Mouse (Mus musculus): Measurements from ENCODE around the gene Chkb. TPM values are rescaled to one million over a fixed set of nuclear protein-coding genes. Genes with fewer than 3 reads are reported as not detected.

Chkb gene
- polyA plus RNA-seq, 1 experiment from 2014 or later, result 50.1 TPM

- no peaks in the 10 kb centered on the region for H3K9me3 ChIP-seq (ENCODE audit: control insufficient read depth, low read length)
- no peak for DNase-seq (ENCODE audit: low spot score)
- WGBS, result 95% methylated on average over 19 of the region's 19 CpGs
- no peaks in the 10 kb centered on the region for H3K36me3 ChIP-seq (ENCODE audit: control insufficient read depth, insufficient read depth, low read length)
- H3K4me1 ChIP-seq (ENCODE audit: control insufficient read depth, insufficient read depth, low read length), result peaks cover 4% of the 10 kb centered on the region; the same call in 1 of the 2 replicates
- ATAC-seq (ENCODE audit: insufficient number of reproducible peaks, low FRiP score, low TSS enrichment, low read depth), result no peak
- no peaks in the 10 kb centered on the region for H3K27me3 ChIP-seq (ENCODE audit: control insufficient read depth, insufficient read depth, low read length)
- H3K4me3 ChIP-seq (ENCODE audit: low read depth, low read length), result no peak overlapping the region
- H3K27ac ChIP-seq (replicated peaks; ENCODE audit: low read depth, low read length), result no peak overlapping the region
- H3K9ac ChIP-seq (ENCODE audit: low read length), result no peak overlapping the region
- no peak overlapping the region for H3K4me2 ChIP-seq (ENCODE audit: low read depth, severe bottlenecking)
Measured at GRCm38 (mm10) chr15:89474596-89475292, 45.0 kb upstream of the Chkb start.

GRCm38 (mm10) chr15:89473921-89474320, 44.2 kb upstream of the Chkb start:
- Histone ChIP-seq H3K27ac (replicated peaks; ENCODE audit: low read depth, low read length) (no peak overlapping the region), H3K27me3 (ENCODE audit: control insufficient read depth, insufficient read depth, low read length) (no peaks in the 10 kb centered on the region), H3K4me3 (ENCODE audit: low read depth, low read length) (no peak overlapping the region), H3K9me3 (ENCODE audit: control insufficient read depth, low read length) (no peaks in the 10 kb centered on the region), H3K36me3 (ENCODE audit: control insufficient read depth, insufficient read depth, low read length) (no peaks in the 10 kb centered on the region), H3K4me2 (ENCODE audit: low read depth, severe bottlenecking) (no peak overlapping the region), H3K9ac (ENCODE audit: low read length) (no peak overlapping the region), H3K4me1 (ENCODE audit: control insufficient read depth, insufficient read depth, low read length) (peaks cover 4% of the 10 kb centered on the region; the same call in 1 of the 2 replicates)
- 96% methylated on average over 8 of the region's 8 CpGs for WGBS
- DNase-seq (ENCODE audit: low spot score) (no peak), ATAC-seq (ENCODE audit: insufficient number of reproducible peaks, low FRiP score, low TSS enrichment, low read depth) (no peak)

DNA sequence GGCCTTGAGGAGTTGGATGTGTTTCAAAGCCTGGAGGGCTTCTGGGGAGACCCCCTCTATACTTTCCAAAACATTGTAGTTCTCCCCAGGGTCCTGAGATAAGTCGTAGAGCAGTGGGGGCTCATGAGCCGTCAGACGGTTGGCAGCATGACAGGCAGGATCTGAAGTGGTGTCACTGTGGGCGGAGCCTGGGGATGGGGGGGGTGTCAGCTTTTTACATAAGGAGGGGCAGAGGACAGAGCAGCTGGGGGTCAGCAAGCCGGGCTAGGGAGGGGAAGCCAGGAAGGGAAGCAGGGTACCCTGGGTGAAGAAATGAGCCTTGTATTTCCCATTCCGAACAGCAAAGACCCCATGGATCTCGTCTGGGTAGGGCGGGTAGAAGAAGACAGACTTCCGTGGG, 43.7 kb upstream of the Chkb start:
- WGBS, result 86% methylated on average over 9 of the region's 9 CpGs
- Histone ChIP-seq H3K27ac (replicated peaks; ENCODE audit: low read depth, low read length) (no peak overlapping the region), H3K36me3 (ENCODE audit: control insufficient read depth, insufficient read depth, low read length) (no peaks in the 10 kb centered on the region), H3K4me1 (ENCODE audit: control insufficient read depth, insufficient read depth, low read length) (peaks cover 4% of the 10 kb centered on the region; the same call in 1 of the 2 replicates), H3K4me2 (ENCODE audit: low read depth, severe bottlenecking) (no peak overlapping the region), H3K9me3 (ENCODE audit: control insufficient read depth, low read length) (no peaks in the 10 kb centered on the region), H3K27me3 (ENCODE audit: control insufficient read depth, insufficient read depth, low read length) (no peaks in the 10 kb centered on the region), H3K4me3 (ENCODE audit: low read depth, low read length) (no peak overlapping the region), H3K9ac (ENCODE audit: low read length) (no peak overlapping the region)
- ATAC-seq (ENCODE audit: insufficient number of reproducible peaks, low FRiP score, low TSS enrichment, low read depth) (no peak), DNase-seq (ENCODE audit: low spot score) (no peak)

DNA sequence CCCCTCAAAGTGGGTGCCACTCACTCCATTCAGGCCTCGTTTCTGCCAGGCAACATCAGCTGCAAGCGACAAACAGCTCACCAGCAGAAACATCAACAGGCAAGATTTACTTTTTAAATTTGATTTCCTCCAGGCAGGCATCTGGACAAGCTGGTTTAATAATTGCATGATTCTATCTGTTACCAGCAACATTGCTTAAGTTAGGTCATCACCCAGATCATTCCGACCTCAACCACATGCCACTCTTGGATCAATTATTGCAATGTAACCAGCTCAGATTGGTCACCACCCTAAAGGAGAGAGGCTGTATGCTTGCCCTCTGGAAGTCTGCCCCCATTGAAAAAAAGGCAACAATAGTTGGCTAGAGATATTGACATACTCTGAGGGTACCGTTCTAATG, 41.8 kb upstream of the Chkb start:
- WGBS, result 91% methylated on average over 4 of the region's 4 CpGs
- Histone ChIP-seq H3K4me3 (ENCODE audit: low read depth, low read length) (no peak overlapping the region), H3K4me1 (ENCODE audit: control insufficient read depth, insufficient read depth, low read length) (peaks cover 4% of the 10 kb centered on the region; the same call in 1 of the 2 replicates), H3K9me3 (ENCODE audit: control insufficient read depth, low read length) (no peaks in the 10 kb centered on the region), H3K4me2 (ENCODE audit: low read depth, severe bottlenecking) (no peak overlapping the region), H3K27me3 (ENCODE audit: control insufficient read depth, insufficient read depth, low read length) (no peaks in the 10 kb centered on the region), H3K36me3 (ENCODE audit: control insufficient read depth, insufficient read depth, low read length) (no peaks in the 10 kb centered on the region), H3K27ac (replicated peaks; ENCODE audit: low read depth, low read length) (no peak overlapping the region), H3K9ac (ENCODE audit: low read length) (no peak overlapping the region)
- no peak for DNase-seq (ENCODE audit: low spot score)
- ATAC-seq (ENCODE audit: insufficient number of reproducible peaks, low FRiP score, low TSS enrichment, low read depth), result no peak

DNA sequence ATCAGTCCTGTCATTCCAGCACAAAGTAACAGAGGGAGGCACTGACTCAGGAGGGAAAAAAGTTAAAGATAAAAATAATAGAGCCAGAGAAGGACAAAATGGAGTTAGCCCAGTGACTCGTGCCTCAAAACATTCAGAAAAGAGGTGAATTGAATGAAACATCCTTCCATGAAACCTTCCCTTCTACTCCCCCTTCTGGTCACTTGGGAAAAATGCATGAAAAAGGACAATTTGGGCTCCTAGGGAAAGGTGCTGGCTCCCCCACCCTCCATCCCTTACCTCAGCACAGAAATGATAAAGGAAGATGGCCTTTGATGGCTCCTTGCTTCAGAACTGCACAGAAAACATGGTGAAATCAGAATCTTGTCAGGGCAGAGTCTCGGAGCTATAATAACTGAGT, 38.9 kb upstream of the Chkb start:
- Histone ChIP-seq H3K4me1 (ENCODE audit: control insufficient read depth, insufficient read depth, low read length) (no peaks in the 10 kb centered on the region), H3K9me3 (ENCODE audit: control insufficient read depth, low read length) (no peaks in the 10 kb centered on the region), H3K4me2 (ENCODE audit: low read depth, severe bottlenecking) (no peak overlapping the region), H3K36me3 (ENCODE audit: control insufficient read depth, insufficient read depth, low read length) (no peaks in the 10 kb centered on the region), H3K27ac (replicated peaks; ENCODE audit: low read depth, low read length) (no peak overlapping the region), H3K9ac (ENCODE audit: low read length) (no peak overlapping the region), H3K4me3 (ENCODE audit: low read depth, low read length) (no peak overlapping the region), H3K27me3 (ENCODE audit: control insufficient read depth, insufficient read depth, low read length) (no peaks in the 10 kb centered on the region)
- 44% methylated on average over 2 of the region's 2 CpGs for WGBS
- no peak for DNase-seq (ENCODE audit: low spot score)
- ATAC-seq (ENCODE audit: insufficient number of reproducible peaks, low FRiP score, low TSS enrichment, low read depth), result no peak

DNA sequence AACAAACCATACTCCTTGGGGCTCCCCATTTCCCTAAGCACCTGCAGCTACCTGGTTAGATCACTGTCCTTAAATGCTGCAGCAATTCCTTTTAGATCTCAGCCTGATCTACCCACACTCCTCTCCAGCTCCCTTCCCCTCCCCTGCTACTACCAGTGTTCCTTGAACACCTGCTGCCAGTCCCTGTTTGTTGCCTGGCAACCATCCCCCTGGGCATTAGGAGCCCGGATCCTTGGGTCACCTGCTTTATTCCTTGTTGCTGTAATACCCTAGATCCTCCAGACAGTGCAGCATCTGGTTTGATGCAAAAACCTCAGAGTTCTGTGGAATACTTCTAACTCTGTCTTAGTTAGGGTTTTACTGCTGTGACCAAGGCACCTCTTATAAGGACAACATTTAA, 35.3 kb upstream of the Chkb start:
- DNase-seq (ENCODE audit: low spot score), result no peak
- WGBS, result 12% methylated on average over 1 of the region's 1 CpGs
- no peaks in the 10 kb centered on the region for H3K27me3 ChIP-seq (ENCODE audit: control insufficient read depth, insufficient read depth, low read length)

GRCm38 (mm10) chr15:89463334-89464235, 33.9 kb upstream of the Chkb start:
- WGBS, result 57% methylated on average over 5 of the region's 5 CpGs
- DNase-seq (ENCODE audit: low spot score), result no peak
- Histone ChIP-seq H3K9me3 (ENCODE audit: control insufficient read depth, low read length) (no peaks in the 10 kb centered on the region), H3K4me1 (ENCODE audit: control insufficient read depth, insufficient read depth, low read length) (no peaks in the 10 kb centered on the region), H3K4me2 (ENCODE audit: low read depth, severe bottlenecking) (no peak overlapping the region), H3K4me3 (ENCODE audit: low read depth, low read length) (no peak overlapping the region), H3K9ac (ENCODE audit: low read length) (no peak overlapping the region), H3K36me3 (ENCODE audit: control insufficient read depth, insufficient read depth, low read length) (no peaks in the 10 kb centered on the region), H3K27ac (replicated peaks; ENCODE audit: low read depth, low read length) (no peak overlapping the region), H3K27me3 (ENCODE audit: control insufficient read depth, insufficient read depth, low read length) (no peaks in the 10 kb centered on the region)
- no peak for ATAC-seq (ENCODE audit: insufficient number of reproducible peaks, low FRiP score, low TSS enrichment, low read depth)

More for the DNA sequence above, 35.3 kb upstream of the Chkb start:
- H3K9me3 ChIP-seq (ENCODE audit: control insufficient read depth, low read length), result no peaks in the 10 kb centered on the region
- H3K4me1 ChIP-seq (ENCODE audit: control insufficient read depth, insufficient read depth, low read length), result no peaks in the 10 kb centered on the region
- H3K36me3 ChIP-seq (ENCODE audit: control insufficient read depth, insufficient read depth, low read length), result no peaks in the 10 kb centered on the region
- no peak overlapping the region for H3K9ac ChIP-seq (ENCODE audit: low read length)
- no peak overlapping the region for H3K27ac ChIP-seq (replicated peaks; ENCODE audit: low read depth, low read length)
- ATAC-seq (ENCODE audit: insufficient number of reproducible peaks, low FRiP score, low TSS enrichment, low read depth), result no peak
- no peak overlapping the region for H3K4me2 ChIP-seq (ENCODE audit: low read depth, severe bottlenecking)
- H3K4me3 ChIP-seq (ENCODE audit: low read depth, low read length), result no peak overlapping the region

- H3K27me3 ChIP-seq (ENCODE audit: control insufficient read depth, insufficient read depth, low read length), result no peaks in the 10 kb centered on the region
- no peak for ATAC-seq (ENCODE audit: insufficient number of reproducible peaks, low FRiP score, low TSS enrichment, low read depth)
- no peak overlapping the region for H3K4me2 ChIP-seq (ENCODE audit: low read depth, severe bottlenecking)
- H3K9ac ChIP-seq (ENCODE audit: low read length), result no peak overlapping the region
- 75% methylated on average over 7 of the region's 7 CpGs for WGBS
- H3K36me3 ChIP-seq (ENCODE audit: control insufficient read depth, insufficient read depth, low read length), result no peaks in the 10 kb centered on the region
- H3K27ac ChIP-seq (replicated peaks; ENCODE audit: low read depth, low read length), result no peak overlapping the region
- H3K4me3 ChIP-seq (ENCODE audit: low read depth, low read length), result no peak overlapping the region
- DNase-seq (ENCODE audit: low spot score), result no peak
- no peaks in the 10 kb centered on the region for H3K4me1 ChIP-seq (ENCODE audit: control insufficient read depth, insufficient read depth, low read length)
- H3K9me3 ChIP-seq (ENCODE audit: control insufficient read depth, low read length), result no peaks in the 10 kb centered on the region
Measured at GRCm38 (mm10) chr15:89462176-89462575, 32.5 kb upstream of the Chkb start.
